Mouse (Mus musculus): ENCODE data around the gene Col7a1.

The Col7a1 gene

DNA sequence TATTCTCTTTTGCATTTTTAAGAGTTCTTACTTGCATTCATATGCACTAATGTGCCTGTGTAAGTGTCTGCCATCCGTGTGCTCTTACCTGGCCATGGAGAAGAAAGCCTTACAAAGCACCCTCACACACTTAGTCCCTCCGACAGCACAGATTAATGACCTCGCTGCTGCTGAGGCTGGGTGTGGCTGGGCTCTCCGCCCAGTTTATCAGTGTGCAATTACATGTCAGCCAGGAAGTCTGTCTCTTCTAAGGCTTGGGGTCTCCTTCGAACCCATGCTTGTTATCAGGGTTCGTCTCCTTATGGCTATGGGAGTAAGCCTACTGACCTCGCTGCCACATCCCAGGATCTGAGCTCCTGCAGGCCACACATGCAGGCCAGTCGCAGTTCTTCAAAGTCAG is 62.0 kb downstream of the Col7a1 start:
- in situ Hi-C loops (cut with MboI, MseI), result no loop called here

DNA sequence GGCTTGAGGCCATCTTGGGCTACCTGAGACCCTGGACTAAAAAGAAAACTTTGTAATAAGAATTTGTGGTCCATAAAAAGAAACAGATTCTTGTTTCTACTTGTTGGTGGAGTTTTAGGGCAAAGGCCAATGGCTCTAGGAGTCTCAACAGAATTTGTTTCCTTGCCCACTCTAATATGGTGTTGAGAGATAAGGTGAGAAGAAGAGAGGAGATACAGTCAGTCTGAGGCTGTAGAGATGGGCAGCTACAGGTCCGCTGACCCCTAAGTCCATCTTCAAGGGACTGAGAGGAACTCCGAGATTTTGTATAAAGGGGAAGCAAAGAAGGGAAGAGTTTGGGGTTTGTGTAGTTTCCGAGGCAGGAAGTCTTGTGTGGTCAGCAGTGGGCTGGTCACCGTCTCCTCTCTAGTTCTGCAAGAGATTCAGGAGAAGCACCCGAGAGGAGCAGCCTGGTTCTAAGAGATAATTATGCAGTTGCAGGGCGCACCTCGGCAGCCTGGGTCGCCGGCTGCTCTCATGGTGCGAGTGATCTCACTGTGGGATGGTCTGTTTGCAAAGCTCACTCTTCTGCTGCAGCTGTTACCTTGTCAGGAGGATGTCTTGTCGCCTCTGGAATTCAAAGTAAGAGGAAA is 63.7 kb downstream of the Col7a1 start:
- in situ Hi-C loops (cut with MboI, MseI), result no loop called here

DNA sequence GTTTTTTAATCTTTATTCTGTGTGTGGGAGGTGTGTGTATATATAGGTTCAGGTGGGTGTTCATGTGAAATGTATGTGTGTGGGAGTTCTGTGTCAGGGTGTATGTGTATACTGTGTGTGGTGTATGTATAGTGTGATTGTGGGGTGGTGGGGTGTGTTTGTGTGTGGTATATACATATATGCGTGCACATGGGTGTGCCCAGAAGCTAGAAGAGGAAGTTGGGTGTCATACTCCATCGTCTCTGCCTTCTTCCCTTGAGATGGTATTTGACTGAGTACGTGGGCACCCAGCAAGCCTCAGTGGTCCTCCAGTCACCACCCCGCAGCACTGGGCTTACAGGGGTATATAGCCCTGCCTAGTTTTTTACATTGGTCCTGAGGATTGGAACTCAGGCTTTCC is 68.0 kb downstream of the Col7a1 start:
- in situ Hi-C loops (cut with MboI, MseI), result no loop called here

DNA sequence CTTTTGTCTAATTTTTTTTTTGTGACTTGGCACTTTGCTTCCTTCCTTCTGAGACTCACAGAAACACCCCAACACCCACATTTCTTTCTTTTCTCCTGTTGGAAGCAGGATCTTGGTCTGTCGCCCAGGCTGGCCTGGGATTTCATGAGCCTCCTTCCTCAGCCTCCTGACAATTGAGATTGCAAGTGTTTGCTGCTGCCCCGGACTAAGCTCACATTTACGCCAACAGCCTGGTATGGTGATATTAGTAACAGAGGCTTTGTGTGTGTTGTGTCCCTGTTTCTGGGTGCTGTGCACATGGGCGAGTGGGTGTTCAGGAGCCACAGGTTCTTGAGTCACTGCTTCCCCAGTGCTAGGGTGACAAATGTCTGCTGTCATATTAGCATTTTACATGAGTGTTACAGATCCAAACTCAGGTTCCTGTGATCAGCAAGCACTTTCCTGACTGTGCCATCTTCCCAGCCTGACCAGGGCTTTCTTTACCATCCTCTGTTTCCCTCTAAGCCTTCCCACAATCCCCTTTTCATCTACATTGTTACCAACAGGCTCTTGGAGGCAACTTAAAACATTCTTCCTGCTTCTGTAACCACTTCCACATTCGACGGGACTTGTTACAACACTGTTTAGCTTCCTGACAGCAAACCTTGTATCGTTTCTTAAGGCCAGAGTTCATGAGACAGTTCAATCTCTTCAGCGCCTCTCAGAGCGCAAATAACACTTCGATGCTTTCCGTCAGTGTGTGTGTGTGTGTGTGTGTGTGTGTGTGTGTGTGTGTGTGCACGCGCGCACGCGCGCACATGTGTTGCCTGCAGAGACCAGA is 69.7 kb downstream of the Col7a1 start:
- in situ Hi-C loops (cut with MboI, MseI), result no loop called here

DNA sequence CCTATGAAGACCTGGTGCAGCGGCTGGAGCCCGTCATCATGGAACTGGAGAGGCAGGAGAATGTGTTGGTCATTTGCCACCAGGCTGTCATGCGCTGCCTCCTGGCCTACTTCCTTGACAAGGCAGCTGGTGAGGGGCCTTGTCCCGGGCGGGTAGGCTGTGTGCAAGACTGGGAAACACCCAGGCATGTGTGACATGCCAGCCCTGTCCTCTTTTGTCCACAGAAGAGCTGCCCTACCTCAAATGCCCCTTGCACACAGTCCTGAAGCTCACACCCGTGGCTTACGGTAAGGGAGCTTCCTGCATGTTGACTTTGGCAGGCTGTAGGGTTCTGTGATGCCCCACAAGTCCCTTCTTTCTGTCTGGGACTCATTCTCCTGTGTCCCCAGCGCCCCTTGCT is 74.1 kb downstream of the Col7a1 start:
- in situ Hi-C loops (cut with MboI, MseI), result no loop called here

DNA sequence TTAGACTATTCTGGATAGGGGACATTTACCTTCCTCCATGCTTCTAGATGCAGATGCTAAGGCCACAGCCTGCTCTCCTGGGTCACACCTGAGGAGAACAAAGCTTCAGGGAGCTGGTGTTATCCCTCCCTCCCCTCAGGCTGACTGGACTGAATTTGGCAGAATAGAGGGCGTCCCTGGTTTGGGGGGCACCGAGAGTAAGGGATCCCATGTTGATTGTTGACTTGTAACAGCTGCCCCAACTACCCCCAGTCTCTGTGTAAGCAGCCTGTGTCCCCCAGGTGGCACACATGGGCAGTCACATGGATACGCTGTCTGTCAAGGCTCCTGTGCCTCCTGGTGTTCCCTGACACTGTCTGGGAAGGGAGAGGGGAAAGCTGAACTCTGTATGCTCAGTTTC is 75.0 kb downstream of the Col7a1 start:
- in situ Hi-C loops (cut with MboI, MseI), result no loop called here

DNA sequence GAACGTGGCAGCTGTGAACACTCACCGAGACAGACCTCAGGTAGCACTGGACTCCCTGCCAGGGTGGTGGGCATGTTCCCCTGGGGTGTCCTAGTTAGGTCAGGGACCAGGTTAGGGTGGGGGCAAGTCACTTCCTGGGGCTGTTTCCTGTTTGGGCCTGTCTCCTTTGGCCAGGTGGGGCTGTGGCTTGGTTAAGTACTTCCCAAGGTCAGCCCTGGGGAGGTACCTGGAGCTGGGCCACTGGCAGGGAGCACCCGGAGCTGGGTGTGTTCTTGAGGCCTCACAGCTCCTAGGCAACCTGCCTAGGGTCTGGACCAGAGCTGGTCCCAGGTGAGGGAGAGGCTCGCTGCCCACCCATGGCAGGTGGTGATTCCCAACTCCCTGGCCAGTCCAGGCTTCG is 75.5 kb downstream of the Col7a1 start:
- in situ Hi-C loops (cut with MboI, MseI), result no loop called here

DNA sequence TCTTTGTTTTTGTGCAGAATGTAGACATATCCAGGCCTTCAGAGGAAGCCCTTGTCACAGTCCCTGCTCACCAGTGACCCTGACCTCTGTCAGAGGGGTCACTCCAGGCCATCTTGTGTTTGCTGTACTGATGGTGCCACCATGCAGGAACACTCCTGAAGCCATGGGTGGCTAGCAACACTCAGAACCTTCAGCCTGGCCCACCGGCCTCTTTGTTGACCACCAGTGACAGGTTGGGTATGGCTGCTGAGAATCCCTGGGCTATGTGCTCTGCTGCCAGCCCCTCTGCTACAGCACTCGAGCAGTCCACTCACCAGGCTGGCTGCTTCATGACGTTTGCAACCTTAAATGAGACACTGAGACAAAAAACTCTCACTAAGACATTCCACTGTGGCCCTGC is 76.9 kb downstream of the Col7a1 start:
- in situ Hi-C loops (cut with MboI, MseI), result no loop called here

DNA sequence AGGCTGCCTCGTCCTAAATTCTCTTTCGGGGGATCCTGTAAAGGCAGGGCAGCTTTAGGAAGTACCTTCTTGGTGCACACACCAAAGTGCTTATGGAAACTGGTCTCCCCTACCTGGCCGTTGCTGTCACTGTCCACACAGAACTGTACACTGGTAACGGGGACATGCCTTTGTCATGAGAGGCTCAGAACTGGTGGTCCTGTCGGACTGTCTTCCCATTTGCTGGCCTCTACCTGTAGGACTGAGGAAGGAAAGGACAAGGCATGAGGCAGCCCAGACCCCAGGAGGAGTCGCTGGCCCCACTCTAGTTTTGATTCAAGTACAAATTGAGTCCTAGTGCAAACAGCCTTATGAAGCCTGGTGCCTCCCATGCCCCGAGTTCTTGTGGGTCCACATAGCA is 77.6 kb downstream of the Col7a1 start:
- in situ Hi-C loops (cut with MboI, MseI), result no loop called here

DNA sequence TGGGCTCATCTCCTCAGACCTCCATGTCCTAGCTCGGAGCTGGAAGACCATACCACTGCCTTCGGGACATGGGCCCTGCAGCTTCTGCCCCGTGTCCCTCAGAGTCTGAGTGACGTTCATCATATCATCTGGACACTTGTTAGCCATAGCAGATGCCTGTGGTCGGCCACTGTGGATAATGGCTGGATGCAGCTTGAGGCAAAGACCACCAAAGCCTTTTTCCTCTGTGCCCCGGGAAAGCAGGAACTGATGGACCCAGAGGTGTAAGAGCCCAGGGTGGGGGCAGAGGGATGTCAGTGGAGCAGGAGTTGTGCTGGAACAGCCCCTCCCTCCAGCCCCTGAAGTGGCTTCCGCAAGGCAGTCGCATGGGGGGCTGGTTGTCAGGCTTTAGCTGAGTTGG is 78.3 kb downstream of the Col7a1 start:
- in situ Hi-C loops (cut with MboI, MseI), result no loop called here

DNA sequence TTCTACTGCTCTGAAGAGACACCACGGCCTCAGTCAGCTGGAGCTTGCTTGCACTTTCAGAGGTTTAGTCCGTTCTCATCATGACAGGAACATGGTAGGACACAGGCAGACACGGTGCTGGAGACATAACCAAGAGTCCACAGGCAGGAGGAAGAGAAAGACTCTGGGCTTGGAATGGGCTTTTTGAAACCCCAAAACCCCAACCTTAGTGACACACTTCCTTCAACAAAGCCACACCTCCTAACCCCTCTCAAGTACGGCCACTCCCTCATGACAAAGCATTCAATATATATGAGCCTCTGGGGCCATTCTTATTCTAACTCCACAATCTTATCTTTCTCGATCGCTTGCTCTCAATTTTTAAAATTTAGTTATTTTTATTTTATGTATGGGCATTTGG is 79.0 kb downstream of the Col7a1 start:
- in situ Hi-C loops (cut with MboI, MseI), result no loop called here

Data from T-helper 17 cell (primary cell).